Mouse (Mus musculus) urinary bladder, postnatal 36 days (tissue): ENCODE measurements around the gene Cmya5.
A peak's percentile ranks its signal among the peaks of the same experiment; 100 is the strongest.

Source experiments
- DNase-seq, 2 experiments: peaks; one replicate each; pipeline ENCODE4 v3.0.0; 2022; ENCODE audit warnings: low spot score in 2 of 2, mixed read lengths in 1 of 2

Gene Cmya5

DNA sequence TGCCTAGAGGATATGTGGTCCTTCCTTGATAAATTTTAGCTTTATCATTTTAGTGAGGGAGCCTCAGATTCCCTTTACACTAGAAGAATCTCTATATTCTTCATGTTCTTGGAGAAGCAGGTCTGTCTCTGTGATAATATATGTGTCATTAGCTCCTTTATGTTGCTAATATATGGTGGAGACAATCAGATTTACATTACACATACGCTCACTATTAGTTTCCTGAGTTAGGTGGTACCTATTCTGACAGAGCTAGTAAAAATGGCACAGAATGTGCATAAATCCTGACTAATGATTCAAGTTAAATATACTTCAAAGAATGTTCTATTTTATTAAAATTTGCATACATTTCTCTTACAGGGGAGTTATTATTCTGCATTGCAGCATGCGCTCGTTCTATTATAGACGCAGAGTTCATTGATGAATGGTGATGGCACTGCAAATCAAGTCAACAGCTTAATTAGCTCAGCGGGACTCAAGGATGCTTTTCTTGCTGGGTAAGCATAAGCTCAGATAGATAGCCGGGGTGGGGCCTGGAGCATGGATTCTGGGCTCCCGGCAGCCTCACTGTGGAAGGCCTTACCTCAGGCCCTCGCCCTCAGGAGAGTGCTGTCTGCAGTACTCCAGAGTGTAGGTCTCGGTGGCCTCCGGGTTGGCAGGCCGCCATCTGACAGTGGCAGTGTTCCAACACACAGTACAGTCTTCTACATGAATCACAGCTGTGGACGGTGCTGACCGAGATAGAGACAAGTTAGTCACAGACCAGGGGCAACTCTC lies 81.5 kb downstream of the Cmya5 start:
- peak; percentile 7 to 50 for DNase-seq

DNA sequence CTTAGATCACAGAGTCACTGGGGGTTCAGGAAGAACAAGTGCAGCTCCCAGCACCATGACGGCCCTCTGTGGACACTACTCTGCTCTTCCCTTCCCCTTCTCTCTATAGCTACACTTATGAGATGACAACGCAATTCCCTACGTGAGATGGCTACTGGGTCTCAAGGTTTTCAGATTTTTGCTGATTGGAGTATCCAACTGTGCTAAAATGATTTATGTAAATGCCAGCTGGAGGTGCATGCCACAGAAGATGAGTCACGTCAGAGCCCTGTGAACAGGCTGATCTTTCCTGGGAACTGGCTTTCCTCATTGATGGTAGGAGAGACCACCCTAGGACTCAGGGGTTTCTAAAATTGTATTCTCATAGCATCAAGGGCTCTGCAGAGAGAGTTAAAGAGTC lies 83.2 kb downstream of the Cmya5 start:
- DNase-seq: no peak

GRCm38 (mm10) chr13:93060437-93060836 lies 84.1 kb downstream of the Cmya5 start:
- DNase-seq: no peak

- DNase-seq: no peak
These were observed 85.9 kb downstream of the Cmya5 start for GRCm38 (mm10) chr13:93058551-93059011.

GRCm38 (mm10) chr13:93057492-93058260 lies 86.8 kb downstream of the Cmya5 start:
- no peak for DNase-seq

GRCm38 (mm10) chr13:93056091-93056490 lies 88.4 kb downstream of the Cmya5 start:
- no peak for DNase-seq

- no peak for DNase-seq
These were observed 93.0 kb downstream of the Cmya5 start for GRCm38 (mm10) chr13:93051483-93051882.

- DNase-seq: no peak
These were observed 103.5 kb downstream of the Cmya5 start for GRCm38 (mm10) chr13:93041021-93041420.

GRCm38 (mm10) chr13:93036218-93036617 lies 108.3 kb downstream of the Cmya5 start:
- DNase-seq: no peak

DNA sequence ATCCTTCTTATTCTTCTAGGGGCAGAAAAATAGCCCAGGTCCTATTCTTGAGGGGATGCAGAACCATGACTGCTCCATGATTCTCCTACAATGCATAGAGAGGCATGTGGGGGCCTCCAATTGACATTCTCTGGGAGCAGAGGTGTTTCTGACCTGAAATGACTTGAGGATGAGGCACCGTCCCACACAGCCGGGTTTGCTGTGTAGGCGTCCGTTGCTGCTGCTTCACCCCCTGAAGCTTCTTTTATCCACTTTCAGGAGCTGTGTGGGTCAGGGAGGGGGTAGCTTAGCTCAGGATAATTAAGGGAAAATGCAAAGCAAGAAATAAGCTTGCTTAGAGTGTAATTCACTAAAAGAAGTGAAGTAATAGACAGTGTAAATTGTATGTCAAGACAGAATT lies 115.2 kb downstream of the Cmya5 start:
- DNase-seq: no peak

GRCm38 (mm10) chr13:93024837-93025236 lies 119.7 kb downstream of the Cmya5 start:
- no peak for DNase-seq

- DNase-seq: no peak
These were observed 122.4 kb downstream of the Cmya5 start for GRCm38 (mm10) chr13:93022158-93022557.

DNA sequence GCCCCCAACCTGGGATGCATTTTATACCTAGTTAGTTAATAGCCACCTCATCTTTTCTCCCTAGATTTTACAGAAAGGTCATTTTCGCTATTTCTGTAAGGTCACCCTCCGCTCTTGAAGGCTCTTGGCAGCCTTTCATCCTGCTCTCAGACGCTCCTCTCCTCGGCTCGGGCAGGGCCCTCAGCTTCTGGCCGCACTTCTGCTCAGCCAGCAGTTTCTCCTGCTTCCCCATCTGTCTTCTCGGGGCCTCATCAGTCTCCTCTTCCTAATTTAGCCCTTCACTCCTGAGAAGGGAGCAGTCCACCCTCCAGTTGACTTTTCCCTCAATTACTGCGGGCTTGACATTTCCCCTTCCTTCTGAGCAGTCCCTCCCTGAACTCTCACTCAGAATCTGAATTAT lies 131.6 kb downstream of the Cmya5 start:
- DNase-seq: no peak

GRCm38 (mm10) chr13:93011315-93011714 lies 133.2 kb downstream of the Cmya5 start:
- no peak for DNase-seq

GRCm38 (mm10) chr13:93010524-93010923 lies 134.0 kb downstream of the Cmya5 start:
- DNase-seq: no peak

DNA sequence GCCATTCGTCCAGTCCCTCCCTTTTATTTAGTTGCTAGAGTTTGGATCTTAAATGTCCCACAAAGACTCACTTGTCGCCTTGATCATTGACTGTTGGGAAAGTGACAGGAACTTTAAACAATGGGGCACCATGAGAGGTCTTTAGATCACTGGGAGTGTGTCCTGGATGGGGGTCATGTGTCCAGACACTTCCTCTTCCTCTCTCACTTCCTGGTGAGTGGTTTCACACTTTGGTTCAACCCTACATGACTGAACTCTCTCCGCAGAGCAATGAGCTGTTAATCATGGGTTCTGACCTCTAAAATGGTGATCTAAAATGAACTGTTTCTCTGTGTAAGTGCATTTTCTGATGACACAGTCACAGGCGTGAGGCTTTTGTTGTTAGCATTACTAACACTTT lies 137.4 kb downstream of the Cmya5 start:
- DNase-seq: no peak

- no peak for DNase-seq
These were observed 138.2 kb downstream of the Cmya5 start for GRCm38 (mm10) chr13:93006347-93006746.

DNA sequence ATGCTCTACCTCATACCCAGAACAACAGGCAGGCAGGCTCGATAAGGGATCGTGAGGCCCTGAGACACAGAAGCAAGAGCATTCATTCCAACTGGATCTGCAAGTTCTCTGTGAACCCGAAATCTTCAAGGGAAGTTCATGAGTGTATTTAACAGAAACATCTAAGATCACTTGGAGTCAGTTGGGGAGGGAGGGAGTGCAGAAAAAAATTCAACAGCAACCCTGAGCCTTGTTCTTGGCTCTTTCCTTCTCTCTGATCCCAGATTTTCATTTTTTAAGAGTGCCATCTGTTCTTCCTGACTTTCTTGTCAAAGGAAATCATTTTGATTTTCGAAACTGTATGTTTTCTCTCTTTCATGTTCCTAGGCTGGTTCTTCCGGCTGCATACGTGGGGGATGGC lies 140.5 kb downstream of the Cmya5 start:
- no peak for DNase-seq

DNA sequence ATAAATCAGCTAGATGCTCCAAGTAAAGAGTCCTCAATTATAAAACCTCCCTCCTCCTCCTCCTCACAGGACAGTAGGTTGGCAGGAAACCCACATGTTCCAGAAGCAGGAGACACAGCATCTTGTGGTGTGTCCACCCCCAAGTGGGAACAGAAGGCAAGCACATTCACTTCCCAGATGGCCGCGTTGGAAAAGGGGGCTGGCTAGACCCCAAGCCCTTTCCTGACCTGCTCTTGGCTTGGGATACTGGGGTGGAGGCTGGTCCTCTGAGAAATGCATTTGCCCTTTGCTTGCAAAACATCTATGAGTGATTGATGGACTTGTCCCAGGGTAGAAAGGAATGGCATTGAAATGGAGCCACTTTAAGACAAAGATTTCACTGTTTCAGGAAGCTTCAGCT lies 142.1 kb downstream of the Cmya5 start:
- DNase-seq: no peak

GRCm38 (mm10) chr13:93000640-93001351 lies 143.7 kb downstream of the Cmya5 start:
- no peak for DNase-seq

- no peak for DNase-seq
These were observed 144.7 kb downstream of the Cmya5 start for GRCm38 (mm10) chr13:92999860-93000259.

DNA sequence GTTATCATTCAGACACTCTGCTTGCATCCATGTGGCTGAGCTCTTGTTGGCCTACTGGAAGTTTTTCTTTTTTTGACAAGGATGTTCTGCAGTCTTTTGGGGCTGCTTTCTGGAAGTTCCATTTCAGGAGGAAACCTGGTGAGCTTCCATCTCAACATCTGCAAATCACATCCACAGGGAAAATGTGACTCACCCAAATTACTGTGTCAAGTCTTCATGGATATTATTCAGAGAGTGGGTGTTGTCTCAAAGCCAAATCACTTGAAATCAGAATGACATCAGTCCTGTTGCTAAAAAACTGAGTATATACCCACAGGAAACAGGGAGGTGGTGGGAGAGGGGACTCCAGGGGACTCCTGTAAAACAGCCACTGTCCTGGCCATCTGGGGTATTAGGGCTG lies 149.8 kb downstream of the Cmya5 start:
- DNase-seq: no peak
